Mouse (Mus musculus) retina, embryonic 14.5 days (tissue): ENCODE results near the gene Vat1l.
A peak's percentile ranks its signal among the peaks of the same experiment; 100 is the strongest.

Source experiments
- DNase-seq: peaks from one replicate; pipeline ENCODE4 v3.0.0-alpha.2; 2015; ENCODE audit warnings: low spot score

The Vat1l gene

DNA sequence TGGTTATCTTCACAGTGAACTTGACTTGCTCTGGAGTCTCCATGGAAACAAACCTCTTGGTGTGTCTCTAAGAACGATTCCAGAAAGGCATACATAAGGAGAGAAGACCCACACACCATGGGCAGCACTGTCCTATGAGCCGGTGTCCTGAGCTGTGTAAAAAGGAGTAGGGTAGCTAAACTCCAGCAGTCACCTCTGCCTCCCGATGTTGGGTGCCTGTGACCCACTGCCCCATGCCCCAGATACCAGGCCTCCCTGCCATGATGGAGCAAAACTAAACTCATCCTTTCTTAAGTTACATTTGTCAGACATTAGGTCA lies 90.3 kb downstream of the Vat1l start:
- DNase-seq: no peak

DNA sequence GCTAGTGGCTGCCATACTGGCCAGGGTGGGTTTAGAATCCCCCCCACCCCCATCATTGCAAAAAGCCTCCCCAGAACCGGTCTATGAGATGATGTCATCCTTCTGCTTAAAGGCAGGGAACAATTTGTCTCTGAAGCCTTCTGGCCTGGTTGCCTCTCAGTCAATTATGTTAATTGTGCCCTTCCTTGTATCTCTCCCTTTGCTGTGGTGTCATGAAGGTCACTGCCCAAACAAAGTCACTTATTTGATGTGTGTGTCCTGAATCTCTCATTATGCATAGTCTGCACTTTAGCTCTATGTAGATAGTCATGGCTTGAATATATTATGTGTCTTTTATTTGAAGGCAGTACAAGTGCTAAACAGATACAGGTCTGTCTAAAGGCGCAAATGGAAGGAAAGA lies 92.8 kb downstream of the Vat1l start:
- DNase-seq: peak; percentile 14

DNA sequence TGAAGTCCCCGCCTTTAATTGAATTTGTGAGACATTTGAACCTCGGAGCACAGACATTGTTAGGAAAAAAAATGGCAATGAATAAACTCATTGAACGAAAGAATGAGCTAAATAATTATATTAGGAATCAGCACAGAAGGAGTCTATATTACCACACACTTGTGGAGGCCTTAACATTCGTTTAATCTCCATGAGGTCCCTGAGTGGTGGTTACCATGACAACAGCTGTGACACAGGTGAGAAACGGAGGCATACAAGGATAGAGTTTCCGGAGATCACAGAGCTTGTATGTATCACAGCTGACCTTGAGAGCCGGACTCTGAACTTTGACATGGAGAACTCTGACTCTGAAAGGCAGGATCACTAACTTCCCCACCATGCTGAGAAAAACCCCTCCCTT lies 94.7 kb downstream of the Vat1l start:
- no peak for DNase-seq

DNA sequence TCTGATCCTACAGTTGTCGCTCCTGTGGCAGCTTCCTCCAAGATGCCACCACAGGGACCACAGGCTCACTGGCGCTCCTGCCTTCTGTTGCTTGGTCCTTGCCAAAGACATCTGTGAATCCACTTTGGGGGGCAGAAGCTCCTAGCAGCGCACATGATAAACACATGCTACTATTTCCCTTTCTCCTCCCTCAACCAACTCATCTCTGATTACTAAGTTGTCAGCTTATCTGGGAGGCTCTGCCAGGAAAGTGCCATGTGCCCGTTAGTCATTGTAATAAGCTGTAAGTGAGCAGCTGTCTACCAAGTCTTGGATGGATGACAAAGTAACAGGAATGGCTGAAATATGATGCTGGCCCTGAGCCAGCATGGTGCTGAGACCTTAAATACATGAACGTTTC lies 100.9 kb downstream of the Vat1l start:
- no peak for DNase-seq

DNA sequence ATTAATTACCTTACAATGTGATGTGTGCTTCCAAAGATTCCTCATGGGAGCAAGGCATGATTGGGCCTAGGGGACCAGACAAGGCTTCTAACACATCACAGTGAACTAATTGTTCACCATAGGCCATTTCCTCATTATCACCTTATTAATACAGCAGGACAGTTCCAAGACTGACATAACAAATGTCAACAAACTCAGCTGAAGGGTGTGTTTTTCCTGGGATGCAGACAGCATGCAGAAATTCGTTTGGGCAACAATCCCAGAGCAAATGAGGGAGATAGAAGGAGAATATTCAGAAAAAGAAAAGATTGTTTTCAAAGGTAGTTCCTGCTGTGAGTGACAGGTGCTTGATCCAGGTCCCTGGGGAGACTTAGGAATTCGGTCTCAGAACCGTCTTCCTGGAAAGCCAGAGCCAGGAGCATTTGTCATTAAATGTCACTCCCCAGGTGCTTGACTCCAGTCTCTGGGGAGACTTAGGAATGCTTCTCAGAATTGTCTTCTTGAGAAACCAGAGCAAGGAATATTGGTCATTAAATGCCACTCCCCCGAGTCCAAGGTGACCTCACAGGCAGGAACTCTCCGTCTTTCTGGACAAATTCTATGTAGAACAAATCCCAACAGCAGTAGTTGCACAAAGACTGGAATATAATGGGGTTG lies 109.4 kb downstream of the Vat1l start:
- no peak for DNase-seq

DNA sequence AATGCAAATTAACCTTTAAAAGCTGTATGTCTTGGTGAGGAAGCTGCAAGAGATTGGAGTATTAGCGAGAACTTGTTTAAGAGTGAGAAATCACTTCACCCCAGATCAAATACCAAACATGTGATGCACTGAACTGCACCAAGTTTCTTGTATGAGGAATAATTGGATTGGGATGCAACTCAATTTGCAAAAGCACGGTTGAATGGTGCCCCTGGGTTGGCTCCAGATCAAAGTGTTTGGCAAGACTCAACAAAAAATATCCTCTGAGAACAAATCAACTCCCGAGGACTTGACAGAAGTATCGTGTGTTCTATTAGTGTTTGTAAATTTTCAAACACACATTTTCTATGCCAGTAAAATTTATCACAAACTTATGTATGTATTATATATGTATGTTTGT lies 112.7 kb downstream of the Vat1l start:
- no peak for DNase-seq

DNA sequence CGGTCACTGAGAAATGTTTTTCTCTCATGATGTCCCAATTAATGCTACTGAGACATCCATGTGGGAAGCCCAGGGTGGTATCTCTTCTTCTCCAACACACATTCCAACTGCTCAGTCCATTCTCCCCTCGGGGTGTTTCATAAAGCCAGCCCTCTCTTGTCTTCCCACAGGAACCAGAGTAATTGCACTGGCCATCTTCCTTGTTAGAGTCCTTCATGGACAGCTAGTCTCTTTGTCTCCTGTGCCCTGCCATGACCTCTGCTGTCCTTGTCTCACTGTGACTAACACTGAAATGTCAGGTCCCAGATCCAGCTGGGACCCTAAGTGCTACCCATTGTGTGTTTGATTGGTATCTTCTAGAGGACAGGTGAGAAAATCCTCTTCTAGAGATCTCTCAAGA lies 116.7 kb downstream of the Vat1l start:
- no peak for DNase-seq

DNA sequence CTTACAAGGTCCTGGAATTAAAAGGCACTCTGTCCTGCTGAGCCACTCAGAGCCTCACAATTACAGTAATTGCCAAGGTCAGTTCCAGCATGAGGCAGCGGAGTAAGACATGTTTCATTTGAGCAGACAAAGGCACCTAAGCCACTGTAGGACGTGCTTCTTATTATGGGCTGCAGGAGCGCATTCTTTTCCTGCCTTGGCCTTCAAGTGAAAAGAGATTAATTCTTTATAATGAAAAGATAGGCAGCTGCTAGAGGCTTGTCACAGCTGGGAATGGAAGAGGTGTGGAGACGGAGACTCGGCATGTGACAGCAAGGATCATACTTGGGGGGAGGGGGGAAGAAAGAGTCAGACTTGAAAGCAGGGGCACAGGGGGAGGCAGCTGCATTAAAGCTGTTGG lies 126.5 kb downstream of the Vat1l start:
- peak; percentile 46 for DNase-seq

DNA sequence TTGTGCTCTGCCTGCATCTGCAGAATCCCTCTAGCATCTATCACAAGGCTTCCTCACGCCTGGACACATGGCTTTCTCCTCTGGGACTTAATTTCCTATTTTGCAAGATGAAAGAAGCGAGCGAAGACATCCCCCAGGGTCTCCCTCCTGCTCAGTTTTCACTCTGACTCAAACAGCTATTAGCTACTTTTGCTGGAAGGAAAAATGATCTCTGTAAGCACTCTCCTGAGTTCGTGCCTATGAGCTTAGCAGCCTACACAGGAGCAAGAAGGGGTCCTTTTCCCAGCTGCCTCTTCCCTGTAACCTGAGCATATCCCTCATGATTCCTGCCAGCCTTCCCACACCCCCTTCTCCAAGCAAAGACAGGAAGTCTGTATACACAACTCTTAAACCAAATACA lies 127.5 kb downstream of the Vat1l start:
- DNase-seq: no peak

DNA sequence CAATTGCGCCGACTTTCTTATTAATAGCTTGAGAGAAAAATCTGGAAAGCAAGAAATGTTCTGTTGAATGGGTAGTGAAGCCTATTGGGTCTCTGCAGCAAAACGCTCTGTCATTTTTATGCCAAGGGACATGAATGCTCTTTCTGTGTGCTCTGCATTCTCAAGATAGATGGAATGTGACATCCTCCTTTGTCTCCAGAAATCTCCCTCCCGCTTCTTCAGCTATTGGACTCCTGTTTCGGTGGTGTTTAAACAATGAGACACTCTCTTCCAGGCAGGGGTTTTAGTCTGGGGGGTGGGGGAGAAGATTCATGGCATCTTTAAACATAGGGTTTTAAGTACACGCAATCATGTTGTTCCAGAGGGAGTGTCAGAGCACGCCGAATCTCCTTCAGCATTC lies 130.3 kb downstream of the Vat1l start:
- DNase-seq: peak; percentile 80

DNA sequence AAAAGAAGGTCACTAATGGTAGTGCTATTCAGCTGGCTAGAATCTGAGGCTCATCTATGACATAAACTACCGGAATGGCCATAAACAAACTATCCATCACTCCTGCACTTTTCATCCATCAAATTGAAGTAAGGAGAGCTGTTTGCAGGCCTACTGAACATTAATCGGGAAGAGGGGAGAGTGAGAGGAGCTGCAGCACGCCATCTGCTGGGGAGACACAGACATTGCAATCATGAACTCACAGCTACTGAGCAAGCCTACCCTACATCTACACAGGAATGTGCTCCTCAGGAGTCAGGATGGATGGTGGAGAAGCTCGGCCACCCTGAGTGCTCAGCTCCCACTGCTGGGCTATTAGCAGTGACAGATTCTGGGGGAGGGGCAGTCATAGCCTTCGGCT lies 136.9 kb downstream of the Vat1l start:
- DNase-seq: no peak

DNA sequence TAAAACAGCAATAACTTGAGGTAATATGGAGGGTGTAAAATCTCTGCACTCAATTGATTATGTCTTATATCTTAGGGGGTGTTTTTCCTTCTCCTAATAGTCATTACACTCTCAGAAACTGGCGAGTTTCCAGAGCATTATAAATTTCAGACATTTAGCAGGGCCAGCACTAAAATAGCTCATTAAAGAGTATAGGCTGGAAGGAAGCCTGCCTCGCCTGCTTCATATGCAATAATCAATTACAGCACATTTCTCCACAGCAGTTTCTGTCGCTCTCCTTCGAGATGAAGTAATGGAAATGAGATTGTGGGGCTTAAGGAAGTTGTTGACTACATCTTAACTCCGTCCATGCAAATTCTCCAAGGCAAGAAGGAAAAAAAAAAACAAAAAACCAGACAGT lies 139.4 kb downstream of the Vat1l start:
- DNase-seq: no peak

DNA sequence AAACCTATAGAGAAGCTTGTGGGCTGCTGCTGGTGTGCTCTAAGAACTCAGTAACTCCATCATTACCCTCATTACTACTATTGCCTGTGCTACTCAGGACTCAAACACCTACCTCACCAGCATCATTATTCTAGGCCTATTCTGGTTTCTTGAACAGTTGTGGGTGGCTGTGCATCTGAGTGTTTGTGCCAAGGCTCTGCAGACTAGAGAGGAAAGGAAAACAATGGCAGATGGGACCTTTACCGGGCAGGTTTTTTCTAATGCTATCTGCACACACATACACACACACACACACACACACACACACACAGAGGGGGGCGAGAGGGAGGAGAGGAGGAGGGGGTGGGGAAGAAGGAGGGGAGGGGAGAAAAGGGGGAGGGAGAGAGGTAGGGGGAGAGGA lies 140.6 kb downstream of the Vat1l start:
- no peak for DNase-seq

DNA sequence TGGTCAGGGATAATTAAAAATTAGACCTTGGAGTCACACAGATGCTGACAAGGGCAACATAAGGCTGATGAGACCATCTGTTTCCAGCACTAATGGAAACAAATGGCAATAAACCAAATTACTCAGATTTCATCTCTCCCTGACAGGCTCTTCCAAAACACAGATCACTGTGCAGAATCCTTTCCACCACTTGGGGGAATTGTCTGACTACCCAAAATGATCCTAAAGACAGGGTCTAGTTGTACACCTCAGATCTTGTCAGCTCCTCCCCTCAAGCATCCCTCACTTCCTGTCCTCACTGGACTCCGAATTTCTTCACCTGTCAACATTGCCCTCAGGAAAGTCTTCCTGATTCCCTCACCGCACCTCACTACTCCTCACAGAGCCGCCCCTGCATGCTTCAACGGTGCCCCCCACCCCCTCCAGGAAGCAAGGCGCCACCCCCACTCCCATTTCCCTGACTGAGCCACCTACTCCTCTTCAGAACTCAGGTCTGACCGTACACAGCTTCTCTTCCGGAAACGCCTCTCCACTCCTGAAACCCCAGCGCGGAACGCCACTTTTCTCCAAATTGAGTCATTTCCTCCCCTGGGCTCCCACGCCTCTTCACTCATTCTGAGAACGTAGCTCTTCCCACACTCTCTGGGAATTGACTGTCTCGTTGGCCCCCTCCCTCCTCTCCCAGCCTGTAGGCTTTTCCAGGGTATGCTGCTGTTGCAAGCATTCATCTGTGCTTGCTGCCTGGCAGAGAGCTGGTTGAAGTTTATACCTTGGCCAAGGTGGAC lies 146.4 kb downstream of the Vat1l start:
- DNase-seq: no peak

DNA sequence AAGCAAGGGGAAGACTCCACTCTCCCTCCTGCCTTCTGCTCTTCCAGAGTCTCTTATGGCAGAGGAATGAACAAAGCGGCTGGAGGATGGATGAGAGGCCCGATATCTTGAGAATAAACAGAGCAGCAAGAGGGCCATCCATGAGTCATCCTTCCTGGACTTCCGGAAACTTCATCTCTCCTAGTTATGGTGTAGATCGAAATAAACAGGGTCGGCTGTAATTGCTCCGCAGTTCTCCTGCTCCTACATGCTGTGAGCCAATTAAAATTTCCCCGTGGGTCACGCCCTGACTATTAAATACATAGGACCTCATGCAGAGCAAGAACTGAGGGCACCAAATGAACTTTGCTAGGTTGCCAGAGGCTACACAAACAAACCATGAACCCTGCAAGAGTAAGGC lies 155.1 kb downstream of the Vat1l start:
- peak; percentile 68 for DNase-seq

DNA sequence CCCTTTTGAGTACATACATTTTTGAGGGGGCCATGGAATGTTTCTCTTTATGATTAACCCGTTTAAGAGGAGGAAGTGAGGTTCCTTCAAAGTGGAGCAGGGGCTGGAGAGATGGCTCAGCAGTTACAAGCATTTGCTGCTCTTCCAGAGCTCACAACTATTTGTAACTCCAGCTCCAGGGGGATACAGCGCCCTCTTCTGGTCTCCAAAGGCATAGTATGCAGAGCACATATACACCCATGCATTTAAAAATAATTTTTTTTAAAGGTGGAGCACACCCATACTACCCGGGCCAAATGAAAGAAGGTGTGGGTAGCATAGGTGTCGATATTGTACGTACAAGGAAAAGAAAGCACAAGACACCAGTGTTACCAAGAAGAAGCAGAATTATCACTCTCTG lies 157.8 kb downstream of the Vat1l start:
- peak; percentile 39 for DNase-seq

DNA sequence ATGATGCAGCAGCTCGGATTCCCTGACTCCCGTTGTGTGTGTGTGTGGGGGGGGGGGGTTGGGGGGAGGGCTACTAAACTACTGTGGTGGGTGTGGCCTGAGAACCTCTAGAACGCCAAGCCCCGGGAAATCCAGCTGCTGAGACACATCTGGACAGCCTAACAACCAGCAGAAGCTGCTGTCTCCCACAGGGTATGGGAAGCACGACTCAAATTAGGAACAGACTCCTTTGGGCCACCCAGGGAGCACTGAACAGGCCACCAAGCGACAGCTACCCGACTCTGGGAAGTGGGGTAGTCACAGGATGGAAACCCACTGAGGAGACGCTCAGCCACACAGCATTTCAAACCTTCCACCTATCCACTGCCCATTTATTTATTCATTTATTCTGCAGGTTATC lies 158.2 kb downstream of the Vat1l start:
- DNase-seq: no peak

DNA sequence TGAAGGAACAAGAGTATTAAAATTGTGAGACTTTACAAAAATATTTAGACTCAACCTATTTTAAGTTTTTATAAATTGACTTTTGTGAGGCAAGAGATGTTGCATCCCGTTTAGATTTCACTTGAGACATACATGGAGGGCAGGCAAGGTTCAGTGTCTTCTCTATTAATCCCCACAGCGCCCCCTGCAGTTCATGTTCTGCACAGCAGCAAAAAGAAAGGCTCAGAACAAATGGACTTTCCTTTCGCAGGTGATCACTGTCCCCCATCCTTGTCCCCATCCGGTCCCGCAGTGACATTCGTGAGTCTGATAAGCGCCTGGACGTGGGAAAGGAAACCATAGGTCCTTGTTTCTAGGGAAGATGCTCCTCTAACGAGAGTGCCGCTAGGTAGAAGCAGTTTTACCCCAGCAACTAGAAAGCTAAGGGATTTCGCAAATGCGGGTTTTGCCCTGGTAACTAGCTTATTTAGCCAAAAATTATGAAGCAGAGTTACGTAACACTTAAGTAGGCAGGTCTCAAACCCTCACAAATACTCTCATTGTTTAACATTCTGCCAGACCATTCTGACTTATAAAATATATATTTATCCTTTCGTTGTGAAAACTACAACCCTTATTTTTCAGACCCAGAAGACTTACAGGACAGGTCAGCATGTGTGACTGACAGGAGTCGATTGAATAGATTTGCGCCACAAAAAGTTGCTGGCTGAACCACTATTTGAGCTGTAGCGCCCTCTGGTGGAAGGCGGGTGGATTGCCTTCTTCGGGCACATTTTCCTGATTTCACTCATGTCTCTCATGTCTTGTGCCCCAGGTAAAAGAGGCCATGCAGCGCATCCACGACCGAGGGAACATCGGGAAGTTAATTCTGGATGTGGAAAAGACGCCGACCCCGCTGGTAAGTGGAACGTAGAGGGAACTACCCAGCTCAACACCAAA lies 163.9 kb downstream of the Vat1l start:
- DNase-seq: peak; percentile 88

DNA sequence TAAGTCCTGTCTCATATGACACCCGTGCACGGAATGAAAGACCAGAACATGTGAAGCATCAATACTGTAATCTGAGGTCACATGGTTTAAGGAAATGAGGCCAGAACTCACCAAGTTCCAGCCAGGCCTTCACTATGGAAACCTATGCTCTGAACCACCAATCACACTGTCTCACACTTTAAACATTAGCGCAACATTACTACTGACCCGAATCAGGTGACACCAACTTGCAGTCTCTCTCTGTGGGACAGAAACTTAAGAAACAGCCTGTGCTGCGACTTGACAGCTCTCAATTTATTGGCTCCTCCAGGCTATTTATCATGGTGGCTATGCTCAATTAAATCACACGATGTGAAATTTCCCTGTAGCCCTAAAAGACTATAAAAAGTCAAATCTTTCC lies 169.0 kb downstream of the Vat1l start:
- DNase-seq: no peak

DNA sequence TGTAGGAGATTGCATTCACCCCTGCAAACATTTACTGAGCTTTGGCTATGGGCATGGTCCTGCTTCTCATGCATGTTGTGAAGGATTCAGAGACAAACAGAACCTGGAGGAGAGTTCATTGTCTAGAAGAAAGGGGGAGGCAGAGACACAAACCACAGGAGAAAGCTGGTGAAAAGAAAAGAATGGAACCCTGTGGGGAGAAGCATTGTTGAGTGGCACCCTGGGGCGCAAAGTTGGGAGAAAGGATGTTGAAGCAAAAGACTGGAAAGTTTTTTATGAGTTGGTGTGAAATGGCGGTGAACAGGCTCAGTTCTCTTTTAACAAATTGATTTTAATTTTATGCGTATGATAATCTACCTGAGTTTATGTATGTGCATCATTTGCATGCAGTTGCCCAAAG lies 178.8 kb downstream of the Vat1l start:
- no peak for DNase-seq

DNA sequence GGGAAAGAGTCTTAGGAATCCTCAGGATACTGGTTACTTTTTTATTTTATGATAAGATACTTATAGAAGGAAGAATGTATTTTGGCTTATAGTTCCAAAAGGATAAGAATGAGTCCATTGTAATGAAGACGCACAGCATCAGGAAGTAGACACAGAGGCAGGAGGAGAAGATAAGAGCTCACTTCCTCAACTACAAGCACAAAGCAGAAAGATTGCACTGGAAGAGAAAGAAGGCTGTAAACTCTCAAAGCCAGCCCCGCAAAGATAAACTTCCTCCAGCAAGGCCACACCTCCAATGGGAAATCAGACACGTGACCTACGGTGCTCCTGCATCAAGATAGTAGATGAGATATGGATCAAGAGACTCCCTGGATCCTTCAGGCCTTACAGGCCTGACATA lies 182.1 kb downstream of the Vat1l start:
- no peak for DNase-seq

DNA sequence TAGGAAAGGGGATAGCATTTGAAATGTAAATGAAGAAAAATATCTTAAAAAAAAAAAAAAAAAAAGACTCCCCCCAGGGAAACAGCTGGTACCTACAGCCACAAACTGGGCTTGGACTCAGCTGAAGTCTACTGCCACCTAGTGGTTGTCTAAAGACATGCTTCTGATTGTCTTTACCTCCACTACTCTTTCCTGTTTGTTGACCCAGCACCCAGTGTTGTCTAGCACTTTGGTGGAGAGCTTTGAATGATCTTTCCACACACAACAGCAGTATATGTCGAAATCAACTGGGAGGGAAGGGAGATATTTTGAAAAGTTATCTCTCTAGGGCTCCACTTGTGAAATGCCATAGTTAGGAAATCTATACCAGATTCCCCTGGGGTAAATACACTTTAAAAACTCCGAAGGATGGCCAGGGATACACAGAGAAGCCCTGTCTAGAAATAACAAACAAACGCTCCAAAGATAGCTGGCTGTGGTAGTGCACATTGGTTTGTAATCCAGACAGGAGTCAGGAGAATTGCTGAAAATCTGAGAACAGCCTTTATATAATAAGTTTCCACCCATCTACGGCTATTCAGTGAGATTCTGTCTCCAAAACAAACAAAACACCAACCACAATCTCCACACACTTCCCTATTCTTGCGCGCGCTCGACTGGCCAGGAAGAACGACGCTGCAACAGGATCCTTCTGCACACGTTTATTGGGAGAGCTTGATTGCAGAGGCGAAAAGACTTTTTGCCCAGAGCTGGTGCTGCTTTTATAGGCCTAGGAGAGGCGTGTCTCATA lies 185.2 kb downstream of the Vat1l start:
- DNase-seq: peak; percentile 49
